Mouse (Mus musculus): ENCODE results near the gene Igsf9.

GRCm38 (mm10) chr1:172457196-172457595 is 24.4 kb upstream of the Igsf9 start:
- TF ChIP-seq POLR2A (IDR thresholded peaks at IDR 0.05; ENCODE audit: low read depth, low read length): no peak
- TF ChIP-seq CTCF (IDR thresholded peaks at IDR 0.05; ENCODE audit: extremely low read depth, insufficient read depth, insufficient read length, insufficient replicate concordance): no peak
